Mouse (Mus musculus): ENCODE results near the gene Rbfox3. TPM values are rescaled to one million over a fixed set of nuclear protein-coding genes. Genes with fewer than 3 reads are reported as not detected.

The Rbfox3 gene
- polyA plus RNA-seq, 1 experiment from 2014 or later: 31.7 TPM

- Histone ChIP-seq H3K36me3 (ENCODE audit: control insufficient read depth, insufficient read depth, low read length) (no peaks in the 10 kb centered on the region), H3K27me3 (ENCODE audit: control insufficient read depth, insufficient read depth, low read length) (no peaks in the 10 kb centered on the region), H3K27ac (replicated peaks; ENCODE audit: low read depth, low read length) (no peak overlapping the region), H3K4me1 (ENCODE audit: control insufficient read depth, insufficient read depth, low read length) (peaks cover 42% of the 10 kb centered on the region), H3K9ac (replicated peaks; ENCODE audit: low read length) (no peak overlapping the region), H3K4me3 (replicated peaks; ENCODE audit: low read depth, low read length) (no peak overlapping the region), H3K4me2 (ENCODE audit: low read length) (no peak overlapping the region), H3K9me3 (ENCODE audit: control insufficient read depth, low read length) (no peaks in the 10 kb centered on the region)
- WGBS: 63% methylated on average over 10 of the region's 10 CpGs
- ATAC-seq (ENCODE audit: low FRiP score, low TSS enrichment): no peak
- no peak for DNase-seq
Observed at GRCm38 (mm10) chr11:118748622-118749021, 162.8 kb downstream of the Rbfox3 start.

GRCm38 (mm10) chr11:118745279-118745678 lies 166.1 kb downstream of the Rbfox3 start:
- H3K9me3 ChIP-seq (ENCODE audit: control insufficient read depth, low read length): no peaks in the 10 kb centered on the region
- H3K4me2 ChIP-seq (ENCODE audit: low read length): peak overlapping the region; percentile 41
- DNase-seq: no peak
- no peaks in the 10 kb centered on the region for H3K36me3 ChIP-seq (ENCODE audit: control insufficient read depth, insufficient read depth, low read length)
- no peak for ATAC-seq (ENCODE audit: low FRiP score, low TSS enrichment)
- H3K4me1 ChIP-seq (ENCODE audit: control insufficient read depth, insufficient read depth, low read length): peaks cover 24% of the 10 kb centered on the region
- no peaks in the 10 kb centered on the region for H3K27me3 ChIP-seq (ENCODE audit: control insufficient read depth, insufficient read depth, low read length)
- no peak overlapping the region for H3K4me3 ChIP-seq (replicated peaks; ENCODE audit: low read depth, low read length)
- H3K27ac ChIP-seq (replicated peaks; ENCODE audit: low read depth, low read length): peak overlapping the region; percentile 64
- H3K9ac ChIP-seq (replicated peaks; ENCODE audit: low read length): peak overlapping the region; percentile 20; the same call in 1 of the 2 replicates

DNA sequence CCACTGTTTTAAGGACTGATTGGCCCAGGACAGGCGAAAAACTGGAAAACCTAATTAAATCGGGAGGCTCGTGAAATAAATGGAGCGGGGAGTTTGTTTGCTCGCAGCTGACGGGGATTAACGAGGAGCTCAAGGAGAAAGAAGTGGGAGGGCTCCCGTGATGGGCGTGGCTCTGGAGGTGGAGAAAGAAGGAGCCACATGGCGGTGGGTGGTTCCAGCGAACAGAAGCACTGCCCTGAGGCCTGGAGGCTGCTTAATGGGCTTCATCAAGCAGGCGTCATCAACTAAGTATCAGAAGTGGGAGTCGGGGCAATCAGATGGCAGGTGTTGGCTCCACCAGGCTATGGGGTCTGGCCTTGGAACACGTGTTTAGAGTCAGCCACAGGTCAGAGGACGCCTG lies 166.6 kb downstream of the Rbfox3 start:
- H3K9ac ChIP-seq (replicated peaks; ENCODE audit: low read length): 0 out of 2 replicates have a peak overlapping the region, but pooled peaks have one; percentile 20

DNA sequence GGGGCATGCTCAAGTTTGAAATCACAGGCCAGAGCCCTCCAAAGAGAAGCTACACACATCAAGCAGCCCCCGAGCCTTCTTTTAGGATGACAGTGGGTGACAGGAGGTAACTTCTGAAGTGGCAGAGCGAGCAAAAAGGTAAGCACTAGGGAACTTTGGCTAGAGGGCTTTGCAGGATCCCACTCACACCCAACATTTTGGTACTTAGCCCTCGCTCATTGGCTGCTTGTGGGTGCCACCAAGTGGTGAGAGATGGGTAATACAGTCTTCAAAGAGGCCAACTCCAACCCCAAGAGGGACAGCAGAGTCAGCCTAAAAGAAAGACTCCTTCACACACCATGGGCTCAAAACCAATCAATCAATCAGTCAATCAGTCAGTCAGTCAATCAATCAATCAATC lies 168.6 kb downstream of the Rbfox3 start:
- no peaks in the 10 kb centered on the region for H3K27me3 ChIP-seq (ENCODE audit: control insufficient read depth, insufficient read depth, low read length)
- no peak overlapping the region for H3K4me3 ChIP-seq (replicated peaks; ENCODE audit: low read depth, low read length)
- 13% methylated on average over 3 of the region's 3 CpGs for WGBS
- no peaks in the 10 kb centered on the region for H3K36me3 ChIP-seq (ENCODE audit: control insufficient read depth, insufficient read depth, low read length)
- no peak overlapping the region for H3K4me2 ChIP-seq (ENCODE audit: low read length)
- H3K9ac ChIP-seq (replicated peaks; ENCODE audit: low read length): no peak overlapping the region
- ATAC-seq (ENCODE audit: low FRiP score, low TSS enrichment) (no peak), DNase-seq (peak; percentile 78)
- H3K27ac ChIP-seq (replicated peaks; ENCODE audit: low read depth, low read length): no peak overlapping the region
- H3K9me3 ChIP-seq (ENCODE audit: control insufficient read depth, low read length): no peaks in the 10 kb centered on the region
- peaks cover 32% of the 10 kb centered on the region for H3K4me1 ChIP-seq (ENCODE audit: control insufficient read depth, insufficient read depth, low read length)

More for the DNA sequence above, 166.6 kb downstream of the Rbfox3 start:
- 2% methylated on average over 15 of the region's 15 CpGs for WGBS
- DNase-seq (peak; percentile 85), ATAC-seq (ENCODE audit: low FRiP score, low TSS enrichment) (peak; percentile 44; the same call in 1 of the 2 replicates)
- no peaks in the 10 kb centered on the region for H3K36me3 ChIP-seq (ENCODE audit: control insufficient read depth, insufficient read depth, low read length)
- peak overlapping the region; percentile 41 for H3K4me2 ChIP-seq (ENCODE audit: low read length)
- peaks cover 24% of the 10 kb centered on the region for H3K4me1 ChIP-seq (ENCODE audit: control insufficient read depth, insufficient read depth, low read length)
- no peaks in the 10 kb centered on the region for H3K9me3 ChIP-seq (ENCODE audit: control insufficient read depth, low read length)
- H3K27ac ChIP-seq (replicated peaks; ENCODE audit: low read depth, low read length): peak overlapping the region; percentile 64
- H3K4me3 ChIP-seq (replicated peaks; ENCODE audit: low read depth, low read length): no peak overlapping the region; the same call in 1 of the 2 replicates
- no peaks in the 10 kb centered on the region for H3K27me3 ChIP-seq (ENCODE audit: control insufficient read depth, insufficient read depth, low read length)

DNA sequence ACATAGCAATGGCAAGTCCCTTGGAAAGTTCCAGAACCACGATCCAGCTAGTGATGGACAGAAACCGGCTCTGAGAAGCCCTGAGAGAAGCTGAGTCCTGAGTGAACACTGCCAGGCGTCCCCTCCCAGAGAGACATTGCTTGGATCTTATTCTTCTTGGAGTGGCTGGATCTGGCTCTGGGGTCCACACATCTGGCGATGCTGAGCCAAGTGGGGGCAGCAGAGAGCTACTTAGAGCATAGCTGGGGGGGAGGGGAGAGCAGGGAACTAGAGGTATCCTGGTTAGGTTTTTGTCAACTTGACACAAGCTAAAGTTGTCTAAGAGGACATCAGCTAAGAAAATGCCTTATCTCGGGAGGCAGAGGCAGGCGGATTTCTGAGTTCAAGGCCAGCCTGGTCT lies 170.1 kb downstream of the Rbfox3 start:
- peaks cover 33% of the 10 kb centered on the region for H3K4me1 ChIP-seq (ENCODE audit: control insufficient read depth, insufficient read depth, low read length)
- no peak overlapping the region for H3K27ac ChIP-seq (replicated peaks; ENCODE audit: low read depth, low read length)
- H3K4me2 ChIP-seq (ENCODE audit: low read length): no peak overlapping the region
- no peaks in the 10 kb centered on the region for H3K36me3 ChIP-seq (ENCODE audit: control insufficient read depth, insufficient read depth, low read length)
- H3K9me3 ChIP-seq (ENCODE audit: control insufficient read depth, low read length): no peaks in the 10 kb centered on the region
- no peaks in the 10 kb centered on the region for H3K27me3 ChIP-seq (ENCODE audit: control insufficient read depth, insufficient read depth, low read length)
- ATAC-seq (ENCODE audit: low FRiP score, low TSS enrichment): no peak
- no peak overlapping the region for H3K4me3 ChIP-seq (replicated peaks; ENCODE audit: low read depth, low read length)
- WGBS: 38% methylated on average over 6 of the region's 6 CpGs
- no peak overlapping the region for H3K9ac ChIP-seq (replicated peaks; ENCODE audit: low read length)
- peak; percentile 85 for DNase-seq

- Histone ChIP-seq H3K36me3 (ENCODE audit: control insufficient read depth, insufficient read depth, low read length) (no peaks in the 10 kb centered on the region), H3K4me3 (replicated peaks; ENCODE audit: low read depth, low read length) (no peak overlapping the region), H3K27ac (replicated peaks; ENCODE audit: low read depth, low read length) (no peak overlapping the region), H3K9me3 (ENCODE audit: control insufficient read depth, low read length) (no peaks in the 10 kb centered on the region), H3K4me1 (ENCODE audit: control insufficient read depth, insufficient read depth, low read length) (peaks cover 27% of the 10 kb centered on the region), H3K9ac (replicated peaks; ENCODE audit: low read length) (0 out of 2 replicates have a peak overlapping the region, but pooled peaks have one; percentile 23), H3K4me2 (ENCODE audit: low read length) (no peak overlapping the region; the same call in 1 of the 2 replicates), H3K27me3 (ENCODE audit: control insufficient read depth, insufficient read depth, low read length) (no peaks in the 10 kb centered on the region)
- WGBS: 12% methylated on average over 6 of the region's 6 CpGs
- DNase-seq (peak; percentile 91), ATAC-seq (ENCODE audit: low FRiP score, low TSS enrichment) (no peak)
Observed at GRCm38 (mm10) chr11:118740001-118740400, 171.4 kb downstream of the Rbfox3 start.

GRCm38 (mm10) chr11:118738855-118739832 lies 172.3 kb downstream of the Rbfox3 start:
- 7% methylated on average over 23 of the region's 23 CpGs for WGBS
- peak overlapping the region; percentile 32; the same call in 1 of the 2 replicates for H3K9ac ChIP-seq (replicated peaks; ENCODE audit: low read length)
- ATAC-seq (ENCODE audit: low FRiP score, low TSS enrichment): peak; percentile 38; the same call in 1 of the 2 replicates
- H3K36me3 ChIP-seq (ENCODE audit: control insufficient read depth, insufficient read depth, low read length): no peaks in the 10 kb centered on the region
- no peak overlapping the region for H3K4me3 ChIP-seq (replicated peaks; ENCODE audit: low read depth, low read length)
- no peaks in the 10 kb centered on the region for H3K27me3 ChIP-seq (ENCODE audit: control insufficient read depth, insufficient read depth, low read length)
- peak overlapping the region; percentile 41 for H3K4me2 ChIP-seq (ENCODE audit: low read length)
- H3K4me1 ChIP-seq (ENCODE audit: control insufficient read depth, insufficient read depth, low read length): peaks cover 18% of the 10 kb centered on the region
- H3K9me3 ChIP-seq (ENCODE audit: control insufficient read depth, low read length): no peaks in the 10 kb centered on the region
- H3K27ac ChIP-seq (replicated peaks; ENCODE audit: low read depth, low read length): no peak overlapping the region
- DNase-seq: peak; percentile 95

DNA sequence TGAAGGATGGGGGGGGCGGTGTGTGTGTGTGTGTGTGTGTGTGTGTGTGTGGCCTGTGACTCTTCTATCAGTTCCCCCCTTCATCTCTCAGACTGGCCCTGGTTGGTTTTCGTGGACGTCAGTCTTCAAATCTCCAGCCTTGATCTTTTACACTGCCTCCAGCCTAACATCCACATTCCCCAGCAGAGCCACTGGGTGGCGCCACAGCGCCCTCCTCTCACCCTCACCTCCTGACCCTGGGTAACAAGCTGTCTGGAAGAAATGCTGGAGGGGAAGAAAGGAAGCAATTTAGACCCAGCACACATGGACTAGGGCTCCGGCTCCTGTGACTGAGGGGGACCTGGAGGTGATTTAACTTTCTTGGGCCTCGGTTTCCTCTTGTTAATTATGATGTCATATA lies 173.1 kb downstream of the Rbfox3 start:
- Histone ChIP-seq H3K36me3 (ENCODE audit: control insufficient read depth, insufficient read depth, low read length) (no peaks in the 10 kb centered on the region), H3K27ac (replicated peaks; ENCODE audit: low read depth, low read length) (no peak overlapping the region), H3K4me2 (ENCODE audit: low read length) (no peak overlapping the region), H3K4me1 (ENCODE audit: control insufficient read depth, insufficient read depth, low read length) (peaks cover 17% of the 10 kb centered on the region), H3K4me3 (replicated peaks; ENCODE audit: low read depth, low read length) (no peak overlapping the region), H3K9ac (replicated peaks; ENCODE audit: low read length) (no peak overlapping the region), H3K9me3 (ENCODE audit: control insufficient read depth, low read length) (no peaks in the 10 kb centered on the region), H3K27me3 (ENCODE audit: control insufficient read depth, insufficient read depth, low read length) (no peaks in the 10 kb centered on the region)
- DNase-seq (no peak), ATAC-seq (ENCODE audit: low FRiP score, low TSS enrichment) (no peak)
- WGBS: 39% methylated on average over 7 of the region's 7 CpGs
